Mouse (Mus musculus): ENCODE measurements around the gene Olfr485. TPM values are rescaled to one million over a fixed set of nuclear protein-coding genes. Genes with fewer than 3 reads are reported as not detected.
"Not testable (repeated sequence)": the region's sequence is repeated elsewhere in the genome, so short reads cannot be mapped to it uniquely, and the experiment has no call there.

The Olfr485 gene
- total RNA-seq (2014; rRNA removed) (not detected in 2 replicates), polyA plus RNA-seq (2012; rRNA removed) (not detected in 2 replicates)

DNA sequence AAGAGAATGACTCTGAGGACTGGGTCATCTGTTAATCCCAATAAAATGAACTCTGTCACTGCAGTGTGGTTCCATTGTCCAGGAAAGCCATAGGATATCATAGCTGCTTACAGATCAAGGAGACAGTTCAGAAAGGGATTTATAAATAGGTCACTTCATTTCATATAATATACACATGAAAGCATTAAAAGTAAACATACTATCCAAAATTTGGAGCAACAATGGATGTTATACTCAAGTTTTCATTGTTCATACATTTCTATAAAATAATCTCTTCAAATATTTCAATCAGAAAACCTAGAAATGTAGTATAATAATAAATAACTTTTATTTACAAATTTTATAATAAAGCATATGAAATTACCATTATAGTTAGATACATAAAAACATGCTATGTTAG, at the start of gene Olfr485:
TSS of gene Olfr485 (minus strand) at position 101 of the 400 bp plus-strand sequence.
- Histone ChIP-seq H3K79me2 (ENCODE audit: control insufficient read depth, insufficient read depth, low read length) (no peaks in the 10 kb centered on the region), H3K36me3 (ENCODE audit: control insufficient read depth, insufficient read depth, low read length) (no peaks in the 10 kb centered on the region), H3K4me1 (ENCODE audit: control insufficient read depth, insufficient read depth, low read length) (no peaks in the 10 kb centered on the region), H3K27ac (replicated peaks; ENCODE audit: insufficient read depth, low read depth, low read length) (no peak within 1 kb of the TSS), H3K4me3 (ENCODE audit: insufficient read depth, low read depth, low read length) (no peak within 1 kb of the TSS), H3K27me3 (ENCODE audit: control insufficient read depth, insufficient read depth, low read length) (no peaks in the 10 kb centered on the region), H3K9ac (ENCODE audit: low read depth, low read length) (no peak within 1 kb of the TSS)
- no peak for DNase-seq (ENCODE audit: extremely low read depth, low read depth, low spot score)
- TF ChIP-seq CTCF (IDR thresholded peaks at IDR 0.05; ENCODE audit: low read depth, low read length) (no peak), POLR2A (IDR thresholded peaks at IDR 0.05; ENCODE audit: extremely low read depth, insufficient read depth, low read length) (no peak)

DNA sequence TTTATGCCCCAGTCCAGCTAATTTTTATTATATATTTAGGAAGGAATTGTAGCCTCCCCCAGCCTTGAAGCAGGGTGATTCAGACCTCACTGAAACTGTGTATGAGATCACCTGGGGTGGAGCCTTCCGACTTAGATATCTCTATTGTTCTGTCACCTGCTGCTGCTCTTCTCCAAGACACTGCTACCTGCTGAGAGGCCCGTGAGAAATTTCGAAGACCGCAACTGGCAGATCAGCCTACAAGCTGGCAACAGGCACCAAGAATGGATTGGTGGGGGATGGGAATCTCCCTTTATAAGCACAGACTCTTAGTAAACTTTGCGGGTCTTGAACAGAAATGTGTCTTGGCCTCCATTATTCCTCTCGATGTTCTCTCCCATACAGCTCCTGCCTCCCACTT, 37.3 kb upstream of the Olfr485 start:
- 74% methylated on average over 6 of the region's 6 CpGs for WGBS
- H3K27ac ChIP-seq (replicated peaks; ENCODE audit: insufficient read depth, low read depth, low read length), result no peak overlapping the region

DNA sequence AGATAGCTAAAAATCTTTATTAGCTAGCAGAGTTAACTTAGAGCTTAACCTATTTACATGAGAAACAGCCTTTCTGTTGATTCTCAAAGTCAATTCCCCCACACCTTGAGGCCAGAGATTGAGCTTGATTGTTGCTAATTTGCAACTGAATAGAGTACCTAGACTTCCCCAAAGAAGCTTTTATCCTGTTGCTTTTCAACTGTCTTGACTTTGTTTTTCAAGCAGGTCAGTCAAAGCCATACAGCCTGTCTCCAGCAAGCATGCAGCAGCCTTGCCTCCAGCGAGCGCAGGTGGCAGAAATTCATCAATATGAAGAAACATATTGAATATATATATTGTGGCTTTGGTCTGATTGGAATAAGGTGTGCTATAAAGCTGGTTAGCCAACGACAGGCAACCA, 36.7 kb upstream of the Olfr485 start:
- not testable (repeated sequence) for H3K36me3 ChIP-seq (ENCODE audit: control insufficient read depth, insufficient read depth, low read length); H3K9ac ChIP-seq (ENCODE audit: low read depth, low read length); H3K4me3 ChIP-seq (ENCODE audit: insufficient read depth, low read depth, low read length); H3K4me1 ChIP-seq (ENCODE audit: control insufficient read depth, insufficient read depth, low read length); DNase-seq (ENCODE audit: extremely low read depth, low read depth, low spot score); H3K79me2 ChIP-seq (ENCODE audit: control insufficient read depth, insufficient read depth, low read length); H3K27me3 ChIP-seq (ENCODE audit: control insufficient read depth, insufficient read depth, low read length); H3K27ac ChIP-seq (replicated peaks; ENCODE audit: insufficient read depth, low read depth, low read length)
- 67% methylated on average over 3 of the region's 3 CpGs for WGBS

More for the DNA sequence above, 37.3 kb upstream of the Olfr485 start:
- no peaks in the 10 kb centered on the region for H3K27me3 ChIP-seq (ENCODE audit: control insufficient read depth, insufficient read depth, low read length)
- H3K4me3 ChIP-seq (ENCODE audit: insufficient read depth, low read depth, low read length), result no peak overlapping the region
- H3K4me1 ChIP-seq (ENCODE audit: control insufficient read depth, insufficient read depth, low read length), result no peaks in the 10 kb centered on the region
- TF ChIP-seq CTCF (IDR thresholded peaks at IDR 0.05; ENCODE audit: low read depth, low read length), result no peak
- TF ChIP-seq POLR2A (IDR thresholded peaks at IDR 0.05; ENCODE audit: extremely low read depth, insufficient read depth, low read length), result no peak
- no peak for DNase-seq (ENCODE audit: extremely low read depth, low read depth, low spot score)
- no peak overlapping the region for H3K9ac ChIP-seq (ENCODE audit: low read depth, low read length)
- H3K36me3 ChIP-seq (ENCODE audit: control insufficient read depth, insufficient read depth, low read length), result no peaks in the 10 kb centered on the region
- H3K79me2 ChIP-seq (ENCODE audit: control insufficient read depth, insufficient read depth, low read length), result no peaks in the 10 kb centered on the region

DNA sequence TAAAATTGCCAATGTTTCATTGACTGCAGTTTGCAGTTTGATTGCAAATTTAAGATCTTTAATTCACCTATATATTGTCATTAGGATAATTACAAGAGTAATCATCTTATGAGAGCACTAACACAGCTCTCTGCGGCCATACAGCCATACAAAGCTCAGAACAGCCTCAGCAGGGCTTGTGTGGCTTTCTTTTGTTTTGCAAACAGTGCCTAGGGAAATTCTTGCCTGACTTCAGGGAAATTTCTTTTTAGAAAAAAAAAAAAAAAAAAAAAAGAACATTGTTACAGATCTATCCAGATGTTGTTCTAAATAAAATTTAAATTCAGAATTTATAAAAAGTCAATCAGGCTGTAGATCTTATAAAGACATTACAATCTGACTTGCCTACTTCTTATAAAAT, 33.0 kb upstream of the Olfr485 start:
- not testable (repeated sequence) for H3K4me3 ChIP-seq (ENCODE audit: insufficient read depth, low read depth, low read length); H3K9ac ChIP-seq (ENCODE audit: low read depth, low read length); H3K27me3 ChIP-seq (ENCODE audit: control insufficient read depth, insufficient read depth, low read length); H3K27ac ChIP-seq (replicated peaks; ENCODE audit: insufficient read depth, low read depth, low read length); DNase-seq (ENCODE audit: extremely low read depth, low read depth, low spot score); H3K79me2 ChIP-seq (ENCODE audit: control insufficient read depth, insufficient read depth, low read length); H3K4me1 ChIP-seq (ENCODE audit: control insufficient read depth, insufficient read depth, low read length); H3K36me3 ChIP-seq (ENCODE audit: control insufficient read depth, insufficient read depth, low read length)
- WGBS, result 67% methylated on average over 1 of the region's 1 CpGs

DNA sequence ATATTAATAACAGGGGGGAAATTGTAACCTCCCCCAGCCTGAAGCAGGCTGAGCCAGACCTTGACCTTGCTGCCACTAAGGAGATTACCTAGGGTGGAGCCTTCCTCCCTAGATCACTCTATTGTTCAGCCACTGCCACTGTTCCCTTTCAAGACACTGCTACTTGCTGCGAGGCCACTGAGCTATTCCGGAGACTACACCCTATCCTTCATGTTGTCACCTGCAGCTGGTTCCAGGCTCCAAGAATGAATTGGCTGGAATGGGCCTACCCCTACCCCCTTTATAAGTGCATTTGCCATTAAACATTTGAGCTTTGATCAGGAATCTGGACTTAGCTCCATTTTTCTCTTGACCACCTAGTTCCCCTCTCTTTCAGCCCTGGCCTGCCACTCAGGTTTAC, 31.5 kb upstream of the Olfr485 start:
- not testable (repeated sequence) for H3K79me2 ChIP-seq (ENCODE audit: control insufficient read depth, insufficient read depth, low read length); H3K36me3 ChIP-seq (ENCODE audit: control insufficient read depth, insufficient read depth, low read length); H3K4me3 ChIP-seq (ENCODE audit: insufficient read depth, low read depth, low read length); H3K9ac ChIP-seq (ENCODE audit: low read depth, low read length); H3K4me1 ChIP-seq (ENCODE audit: control insufficient read depth, insufficient read depth, low read length); H3K27ac ChIP-seq (replicated peaks; ENCODE audit: insufficient read depth, low read depth, low read length); H3K27me3 ChIP-seq (ENCODE audit: control insufficient read depth, insufficient read depth, low read length); DNase-seq (ENCODE audit: extremely low read depth, low read depth, low spot score)
- WGBS, result 70% methylated on average over 2 of the region's 2 CpGs

DNA sequence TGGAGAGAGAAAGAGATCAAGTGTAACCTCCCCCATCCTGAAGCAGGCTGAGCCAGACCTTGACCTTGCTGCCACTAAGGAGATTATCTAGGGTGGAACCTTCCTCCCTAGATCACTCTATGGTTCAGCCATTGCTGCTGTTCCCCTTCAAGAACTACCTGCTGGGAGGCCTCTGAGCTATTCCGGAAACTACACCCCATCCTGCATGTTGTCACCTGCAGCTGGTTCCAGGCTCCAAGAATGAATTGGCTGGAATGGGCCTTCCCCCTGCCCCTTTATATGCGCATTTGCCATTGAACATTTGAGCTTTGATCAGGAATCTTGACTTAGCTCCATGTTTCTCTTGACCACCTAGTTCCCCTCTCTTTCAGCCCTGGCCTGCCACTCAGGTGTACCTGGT, 25.6 kb upstream of the Olfr485 start:
- not testable (repeated sequence) for H3K4me3 ChIP-seq (ENCODE audit: insufficient read depth, low read depth, low read length); H3K27ac ChIP-seq (replicated peaks; ENCODE audit: insufficient read depth, low read depth, low read length); H3K9ac ChIP-seq (ENCODE audit: low read depth, low read length); DNase-seq (ENCODE audit: extremely low read depth, low read depth, low spot score); H3K27me3 ChIP-seq (ENCODE audit: control insufficient read depth, insufficient read depth, low read length); H3K4me1 ChIP-seq (ENCODE audit: control insufficient read depth, insufficient read depth, low read length); H3K36me3 ChIP-seq (ENCODE audit: control insufficient read depth, insufficient read depth, low read length); H3K79me2 ChIP-seq (ENCODE audit: control insufficient read depth, insufficient read depth, low read length)
- WGBS, result 94% methylated on average over 2 of the region's 2 CpGs

DNA sequence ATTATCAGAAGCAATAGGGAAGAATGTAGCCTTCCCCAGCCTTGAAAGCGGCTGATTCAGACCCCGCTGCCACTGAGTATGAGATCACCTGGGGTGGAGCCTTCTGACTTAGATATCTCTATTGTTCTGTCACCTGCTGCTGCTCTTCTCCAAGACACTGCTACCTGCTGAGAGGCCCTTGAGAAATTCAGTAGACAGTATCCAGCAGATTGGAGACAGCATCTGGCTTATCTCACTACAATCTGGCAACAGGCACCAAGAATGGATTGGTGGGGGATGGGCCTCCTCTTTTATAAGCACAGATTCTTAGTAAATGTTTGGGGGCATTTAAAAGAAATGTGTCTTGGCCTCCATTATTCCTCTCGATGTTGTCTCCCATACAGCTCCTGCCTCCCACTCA, 24.7 kb upstream of the Olfr485 start:
- H3K9ac ChIP-seq (ENCODE audit: low read depth, low read length); H3K79me2 ChIP-seq (ENCODE audit: control insufficient read depth, insufficient read depth, low read length); H3K4me3 ChIP-seq (ENCODE audit: insufficient read depth, low read depth, low read length); H3K4me1 ChIP-seq (ENCODE audit: control insufficient read depth, insufficient read depth, low read length); H3K36me3 ChIP-seq (ENCODE audit: control insufficient read depth, insufficient read depth, low read length); DNase-seq (ENCODE audit: extremely low read depth, low read depth, low spot score); H3K27me3 ChIP-seq (ENCODE audit: control insufficient read depth, insufficient read depth, low read length); H3K27ac ChIP-seq (replicated peaks; ENCODE audit: insufficient read depth, low read depth, low read length): not testable (repeated sequence)
- 82% methylated on average over 3 of the region's 3 CpGs for WGBS

DNA sequence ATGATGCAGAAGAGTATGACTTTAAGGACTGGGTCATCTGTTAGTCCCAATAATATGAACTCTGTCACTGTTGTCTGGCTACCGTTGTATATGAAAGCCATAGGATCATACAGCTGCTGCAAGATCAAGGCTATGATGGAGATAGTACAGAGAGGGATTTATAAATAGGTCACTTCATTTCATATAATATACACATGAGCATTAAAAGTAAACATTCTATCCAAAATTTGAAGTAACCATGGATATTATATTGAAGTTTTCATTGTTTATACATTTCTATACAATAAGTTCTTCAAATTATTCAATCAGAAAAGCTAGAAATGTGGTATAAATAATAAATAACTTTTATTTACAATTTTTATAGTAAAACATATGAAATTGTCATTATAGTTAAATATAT, 13.0 kb upstream of the Olfr485 start, which contains the start of gene Olfr486:
TSS of gene Olfr486 (minus strand) at position 101 of the 400 bp plus-strand sequence.
- H3K79me2 ChIP-seq (ENCODE audit: control insufficient read depth, insufficient read depth, low read length); DNase-seq (ENCODE audit: extremely low read depth, low read depth, low spot score); H3K36me3 ChIP-seq (ENCODE audit: control insufficient read depth, insufficient read depth, low read length); H3K9ac ChIP-seq (ENCODE audit: low read depth, low read length); H3K27me3 ChIP-seq (ENCODE audit: control insufficient read depth, insufficient read depth, low read length); H3K27ac ChIP-seq (replicated peaks; ENCODE audit: insufficient read depth, low read depth, low read length); H3K4me3 ChIP-seq (ENCODE audit: insufficient read depth, low read depth, low read length); H3K4me1 ChIP-seq (ENCODE audit: control insufficient read depth, insufficient read depth, low read length): not testable (repeated sequence)
- WGBS, result 93% methylated on average over 1 of the region's 1 CpGs
